Mouse (Mus musculus) kidney, adult 8-10 months (tissue): ENCODE results near the gene Cab39.

ENCODE experiments used
- DNase-seq, 2 experiments: peaks; one replicate each; pipeline ENCODE4 v3.0.0; 2022

The Cab39 gene

DNA sequence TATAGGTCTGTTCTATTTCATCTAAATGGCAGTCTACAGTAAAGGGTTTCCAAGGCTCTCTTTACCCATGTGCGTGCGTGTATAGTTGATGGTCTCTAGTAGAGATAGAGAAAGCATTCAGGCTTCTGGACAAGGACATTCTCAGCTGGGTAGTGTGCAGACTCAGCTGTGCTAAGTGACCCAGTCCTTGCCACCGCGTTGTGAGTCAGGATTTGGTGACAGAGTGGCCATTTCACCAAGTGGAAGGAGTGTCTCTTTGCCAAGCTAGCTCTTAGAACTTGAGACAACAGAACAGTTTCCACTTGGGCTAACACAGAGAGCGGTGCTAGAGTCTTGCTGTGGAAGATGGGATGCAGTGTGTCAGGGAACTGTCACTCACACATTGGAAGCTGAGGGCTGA, 57.6 kb downstream of the Cab39 start:
- no peak for DNase-seq

DNA sequence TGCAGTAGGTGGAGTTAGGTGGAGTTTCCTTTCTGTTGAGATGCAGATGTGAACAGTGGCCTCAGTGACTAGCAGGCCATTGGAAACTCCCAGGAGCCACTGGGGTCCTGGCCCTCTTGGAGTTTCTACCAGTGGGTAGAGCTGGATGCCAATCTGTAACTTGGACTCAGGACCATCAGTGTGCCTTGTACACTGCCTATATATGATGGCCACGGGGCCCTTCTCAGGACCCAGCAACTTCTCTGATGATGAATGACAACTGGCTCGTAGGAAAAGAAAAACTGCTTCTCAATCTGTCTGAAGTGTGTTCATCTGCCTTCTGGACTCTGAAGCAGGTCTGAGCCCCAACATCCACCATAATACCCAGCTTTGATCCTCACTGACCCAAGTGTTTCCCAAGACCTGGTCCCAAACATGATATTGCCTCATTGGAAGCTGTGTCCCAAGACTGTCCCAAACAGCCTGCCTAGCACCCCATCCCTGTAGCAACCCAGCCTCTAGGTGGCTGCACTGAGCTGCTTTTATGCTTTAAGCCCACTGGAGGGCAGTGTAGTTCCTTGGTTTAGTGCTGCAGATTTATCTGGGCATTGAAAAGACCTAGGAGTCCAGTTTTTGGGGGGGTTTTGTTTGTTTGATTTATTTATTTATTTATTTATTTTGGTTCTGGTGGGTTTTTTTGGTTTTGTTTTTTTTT, 59.9 kb downstream of the Cab39 start:
- DNase-seq = peak; percentile 38 to 76

DNA sequence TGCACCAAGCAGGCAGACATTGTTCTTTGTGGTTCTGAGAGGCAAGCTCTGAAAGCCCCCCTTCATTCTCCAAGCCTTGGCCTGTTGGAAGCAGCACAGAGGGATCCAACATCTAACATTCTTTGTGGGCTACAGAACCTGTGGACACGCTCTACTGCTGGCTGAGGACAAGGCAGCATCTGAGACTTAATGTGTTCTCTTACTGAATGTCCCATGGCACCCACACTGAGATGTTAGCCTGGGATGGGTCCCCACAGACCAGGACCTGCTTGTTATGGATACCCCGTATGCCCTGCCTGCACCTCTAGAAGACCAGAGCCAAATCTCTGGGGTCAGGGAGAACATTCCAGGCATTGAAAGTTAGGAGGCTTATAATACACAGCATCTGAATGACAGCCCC, 60.6 kb downstream of the Cab39 start:
- DNase-seq = no peak

DNA sequence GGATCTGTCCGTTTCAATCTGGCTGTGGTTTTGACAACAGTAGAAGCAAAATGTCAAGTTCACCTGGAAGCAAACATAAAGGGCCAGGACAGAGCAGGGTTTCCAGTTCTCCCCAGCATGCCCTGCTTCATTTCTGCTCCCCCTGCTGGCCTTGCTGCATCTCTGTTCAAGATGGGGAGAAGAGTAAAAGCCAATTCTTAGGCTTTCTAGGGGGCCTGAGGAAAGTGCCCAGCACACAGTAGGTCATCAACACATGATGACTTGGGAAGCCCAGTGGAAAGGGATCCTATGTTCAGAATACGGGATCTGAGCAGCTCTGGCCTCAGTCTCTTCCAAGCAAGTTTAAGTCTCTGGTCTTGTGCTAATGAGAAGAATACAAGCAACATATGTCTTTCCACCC, 61.2 kb downstream of the Cab39 start:
- DNase-seq = no peak

DNA sequence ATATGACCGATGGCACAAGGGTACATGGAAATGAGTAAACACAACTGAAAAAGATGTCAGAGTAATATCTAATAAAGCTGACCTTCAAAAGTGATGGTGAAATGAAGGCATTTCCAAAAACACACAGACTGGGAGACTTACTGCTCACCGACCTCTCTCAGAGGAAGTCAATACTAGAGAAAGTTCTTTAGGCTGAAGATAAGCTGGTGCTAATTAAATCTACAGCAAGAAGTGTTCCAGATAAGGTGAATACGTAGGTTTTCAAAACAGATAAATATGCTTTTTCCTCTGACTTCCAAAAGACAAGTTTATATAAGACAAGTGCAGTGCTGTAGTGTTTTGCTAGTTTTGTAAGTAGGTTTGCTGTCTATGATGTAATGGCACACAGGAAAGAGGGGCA, 63.0 kb downstream of the Cab39 start:
- no peak for DNase-seq

DNA sequence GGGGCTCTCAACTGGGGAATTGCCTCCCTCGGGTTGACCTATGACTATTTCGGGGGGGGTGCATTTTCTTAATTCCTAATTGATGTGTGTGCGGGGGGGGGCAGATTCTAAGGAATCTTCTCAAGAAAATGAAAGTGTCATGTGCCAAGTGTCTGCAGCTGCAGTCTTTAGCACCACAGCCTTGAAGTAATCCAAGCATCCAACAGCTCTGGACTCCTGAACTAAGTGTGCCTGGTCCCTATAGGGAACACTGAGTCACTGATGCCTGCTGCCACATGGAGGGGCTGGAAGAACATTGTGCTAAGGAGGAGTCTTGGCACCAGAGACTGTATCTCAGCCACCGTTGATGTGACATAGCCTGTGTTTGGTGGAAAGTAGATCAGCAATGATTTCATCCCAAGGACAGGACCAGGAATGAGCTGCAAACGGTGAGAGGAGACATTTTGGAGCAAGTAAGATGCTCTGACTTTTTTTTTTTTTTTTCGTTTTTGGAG, 64.1 kb downstream of the Cab39 start:
- DNase-seq = no peak

DNA sequence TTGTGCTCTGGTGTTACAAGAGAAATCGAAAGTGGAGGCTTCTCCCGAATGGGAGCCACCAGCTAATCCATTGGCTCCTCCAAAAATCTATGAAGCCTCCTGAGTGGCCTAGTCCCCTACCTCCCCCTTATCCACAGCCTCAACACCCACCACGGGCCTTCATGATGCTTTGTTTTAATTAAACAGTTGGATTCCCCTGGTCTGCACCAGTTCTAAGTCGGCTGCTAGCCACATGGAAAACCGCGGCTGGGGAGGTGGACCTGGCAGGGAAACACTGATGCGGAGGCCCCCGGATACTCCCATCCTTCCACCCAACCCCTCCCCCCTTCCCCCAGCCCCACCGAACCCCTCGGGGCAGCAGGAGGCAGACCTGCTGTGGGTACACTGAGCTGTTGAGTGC, 71.1 kb downstream of the Cab39 start:
- DNase-seq = no peak

DNA sequence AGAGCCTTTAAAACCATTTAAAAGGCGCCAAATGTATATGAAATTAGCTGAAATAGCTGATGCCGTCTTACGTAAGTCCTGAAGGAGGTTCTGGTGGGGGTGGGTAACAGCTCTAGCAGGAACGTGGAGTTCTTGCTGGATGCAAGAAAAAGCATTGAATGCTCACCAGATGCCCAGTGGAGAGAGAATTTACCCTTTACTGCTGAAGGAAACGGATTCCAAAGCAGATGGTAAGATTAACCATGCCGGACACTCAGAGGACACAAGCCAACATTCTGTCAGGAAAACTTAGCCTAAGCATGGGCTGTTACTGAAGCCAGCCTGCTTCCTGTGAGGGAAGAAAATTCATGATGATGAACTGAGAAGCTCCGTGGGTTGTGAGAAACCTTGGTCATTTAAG, 76.8 kb downstream of the Cab39 start:
- DNase-seq = no peak

DNA sequence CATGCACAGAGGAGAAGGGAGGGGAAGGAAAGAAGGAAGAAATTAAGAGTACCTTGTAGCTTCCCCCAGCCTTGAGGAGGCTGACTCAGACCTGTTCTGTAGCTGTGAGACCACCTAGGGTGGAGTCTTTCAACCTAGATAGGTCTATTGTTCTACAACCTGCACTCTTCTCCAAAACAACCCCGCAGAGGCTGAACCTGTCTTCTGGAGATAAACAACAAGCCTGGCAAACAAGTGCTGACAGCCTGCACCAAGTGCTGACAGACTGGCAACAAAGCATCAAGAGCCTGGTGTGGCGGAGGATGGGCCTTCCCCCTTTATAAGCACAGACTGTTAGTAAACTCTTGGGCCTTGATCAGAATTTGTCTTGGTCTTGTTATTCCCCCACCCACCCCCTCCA, 77.3 kb downstream of the Cab39 start:
- DNase-seq = no peak

DNA sequence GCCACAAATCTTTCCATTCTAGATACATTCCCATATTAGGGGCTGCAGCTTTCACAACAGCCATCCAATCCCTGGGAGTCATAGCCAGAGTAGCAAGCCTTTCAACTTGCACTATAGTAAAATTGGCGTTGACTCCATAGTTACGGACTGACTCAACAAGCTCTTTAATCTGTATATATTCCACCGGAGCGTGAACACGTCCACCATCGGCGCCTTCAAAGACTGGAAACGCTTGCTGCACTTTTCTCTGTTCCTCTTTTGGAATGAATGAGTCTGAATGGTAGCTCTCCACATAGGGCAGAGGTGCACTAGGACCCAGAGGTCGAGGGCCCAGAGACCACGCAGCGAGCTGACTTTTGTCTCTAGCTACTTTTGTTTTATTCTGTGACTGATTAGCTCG, 88.8 kb downstream of the Cab39 start:
- no peak for DNase-seq

DNA sequence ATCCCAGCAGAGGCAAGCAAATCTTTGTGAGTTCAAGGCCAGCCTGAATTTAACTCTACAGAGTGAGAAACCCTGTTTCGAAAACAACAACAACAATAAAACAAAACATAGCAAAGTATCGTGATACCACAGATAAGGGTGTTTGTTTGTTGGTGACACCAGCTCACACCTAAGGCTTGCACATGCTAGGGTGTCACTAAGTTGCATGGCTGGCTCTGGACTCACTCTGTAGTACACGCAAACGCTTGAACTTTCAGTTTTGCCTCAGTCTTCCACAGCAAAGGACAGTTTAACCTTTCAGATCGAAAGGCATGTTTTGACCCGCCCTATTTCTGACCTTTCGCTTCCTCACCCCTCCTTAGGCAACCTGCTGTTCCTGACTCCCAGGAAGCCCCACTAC, 94.0 kb downstream of the Cab39 start:
- DNase-seq = no peak

DNA sequence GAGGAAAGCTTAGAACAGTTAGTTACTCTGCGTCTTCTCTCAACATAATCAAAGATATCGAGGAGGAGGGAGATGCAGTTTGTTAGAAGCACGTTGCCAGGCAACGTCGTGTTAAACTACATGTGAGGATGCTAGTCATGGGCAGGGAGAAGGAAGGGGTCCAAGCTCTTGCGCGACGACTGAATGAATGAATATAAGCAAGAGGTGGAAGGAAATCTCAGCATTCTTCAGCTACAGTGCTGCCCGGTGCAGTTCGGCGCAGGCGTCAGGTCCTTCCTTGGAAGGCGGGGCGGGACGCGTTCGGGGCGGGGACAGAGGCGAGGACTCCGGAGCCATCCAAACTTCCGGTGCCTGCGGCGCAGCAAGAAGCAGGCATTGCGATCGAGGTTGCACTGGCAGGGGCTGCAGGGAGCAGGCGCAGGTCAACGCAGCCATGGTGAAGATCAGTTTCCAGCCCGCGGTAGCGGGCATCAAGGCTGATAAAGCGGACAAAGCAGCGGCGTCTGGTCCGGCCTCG, 101.0 kb downstream of the Cab39 start, which contains the start of gene Itm2c:
TSS of gene Itm2c (plus strand) at position 51 of the 517 bp plus-strand sequence.
- peak; percentile 79 to 88 for DNase-seq

DNA sequence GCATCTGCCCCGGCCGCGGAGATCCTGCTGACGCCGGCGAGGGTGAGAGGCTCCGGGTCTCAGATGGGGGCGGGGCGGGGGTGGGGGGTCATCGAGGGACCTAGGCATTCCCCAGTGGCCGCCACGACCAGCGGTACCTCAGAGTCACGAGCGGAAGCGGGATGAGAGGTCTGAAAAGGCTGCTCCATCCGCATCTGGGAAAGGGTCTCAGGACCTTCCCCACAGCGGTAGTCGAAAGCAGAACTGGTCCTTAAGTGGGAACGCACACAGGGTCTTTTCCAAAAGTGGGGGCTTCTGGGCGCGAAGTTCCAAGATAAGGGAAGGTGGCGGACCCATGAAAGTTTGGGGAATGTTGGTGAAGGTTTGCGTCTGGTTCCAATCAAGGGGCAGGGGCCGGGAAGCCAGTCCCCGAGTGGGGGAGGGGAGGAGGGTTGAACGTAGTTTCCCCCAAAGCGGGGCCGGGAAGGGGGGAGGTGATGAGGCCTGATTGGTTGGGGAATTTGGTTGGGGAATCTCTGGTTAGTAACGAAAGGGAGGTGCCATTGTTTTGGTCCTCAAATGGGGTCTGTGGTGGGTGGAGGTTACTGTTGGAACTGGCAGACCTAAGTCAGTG, 101.6 kb downstream of the Cab39 start:
- DNase-seq = peak in 1 of 2 experiments; percentile 13

DNA sequence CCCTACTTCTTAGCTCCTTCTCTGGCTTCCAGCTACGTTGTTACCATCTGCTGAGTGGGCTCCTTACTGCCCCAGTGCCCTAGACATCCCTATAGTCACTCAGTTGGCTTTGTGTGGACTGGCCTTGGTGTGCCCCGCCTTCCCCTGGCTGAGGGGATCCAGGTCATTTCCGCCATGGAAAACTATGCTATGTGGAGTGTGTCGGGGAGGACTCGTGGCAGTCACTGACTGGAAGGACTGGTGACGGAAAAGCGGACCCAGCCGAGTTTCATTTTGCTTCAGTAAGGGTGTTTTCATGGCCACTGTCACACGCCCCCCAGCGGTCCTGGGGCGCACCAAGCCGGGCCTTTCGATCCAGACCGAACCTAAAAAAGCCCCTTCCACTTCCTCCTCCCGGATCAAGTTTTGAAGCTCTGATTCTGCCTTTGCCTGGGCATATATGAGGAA, 102.2 kb downstream of the Cab39 start:
- peak; percentile 45 to 54 for DNase-seq

DNA sequence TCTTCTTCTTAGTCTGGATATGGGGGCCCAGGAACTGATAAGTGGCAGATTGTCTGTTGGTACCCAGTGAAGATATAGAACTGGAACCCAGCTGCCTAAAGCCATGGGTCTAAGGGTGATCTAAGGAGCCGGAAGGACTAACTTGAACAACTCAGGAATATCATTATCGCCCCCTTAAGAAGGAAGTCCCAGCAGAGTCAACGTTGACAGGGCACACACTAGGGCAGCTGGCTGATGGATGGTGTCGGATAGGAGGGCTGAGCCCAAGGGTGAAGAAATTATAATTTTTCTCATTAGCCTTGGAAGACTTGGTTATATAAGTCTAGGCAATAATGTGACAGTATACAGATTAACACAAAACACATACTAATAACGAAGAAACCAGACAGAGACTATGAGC, 102.9 kb downstream of the Cab39 start:
- no peak for DNase-seq

DNA sequence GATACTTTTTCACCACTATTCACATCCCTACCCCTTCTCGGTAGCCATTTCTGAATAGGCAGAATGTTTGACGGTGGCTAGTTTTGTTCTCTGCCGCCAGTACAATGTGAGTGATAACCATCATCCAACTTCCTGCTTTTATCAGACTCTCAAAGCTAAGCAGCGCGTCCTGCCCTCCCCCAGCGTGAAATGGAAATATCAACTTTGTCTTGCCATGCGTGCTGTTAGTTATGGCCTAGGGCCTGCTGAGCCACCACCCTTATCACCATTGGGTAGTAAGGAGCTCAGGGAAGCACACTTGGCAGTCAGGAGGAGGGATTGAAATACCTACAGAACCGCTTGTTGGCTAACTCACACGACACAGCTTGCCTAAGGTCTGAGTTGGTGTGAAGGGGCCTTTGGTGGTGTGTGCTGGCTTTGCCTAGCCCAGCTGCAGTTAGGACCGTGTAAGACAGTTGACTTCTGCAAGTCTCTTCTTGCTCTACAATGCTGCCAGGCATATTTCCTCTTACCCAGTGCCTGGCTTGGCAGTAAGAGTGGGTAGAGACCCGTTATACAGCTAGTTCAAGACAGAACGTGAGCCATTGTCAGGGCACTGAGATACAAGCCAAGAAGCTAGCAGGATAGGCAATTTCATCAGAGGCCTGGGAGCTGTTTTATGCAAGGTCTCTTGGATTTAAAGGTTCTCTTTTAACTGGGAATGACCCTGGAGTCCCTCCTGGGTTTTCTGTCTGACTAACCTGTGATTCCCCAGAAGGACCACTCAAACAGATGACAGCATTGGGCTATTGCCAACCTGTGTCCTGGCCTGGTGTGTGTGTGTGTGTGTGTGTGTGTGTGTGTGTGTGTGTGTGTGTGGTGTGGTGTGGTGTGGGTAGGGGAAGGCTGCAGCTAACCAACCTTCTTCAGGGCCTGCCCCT, 103.8 kb downstream of the Cab39 start:
- DNase-seq = no peak

DNA sequence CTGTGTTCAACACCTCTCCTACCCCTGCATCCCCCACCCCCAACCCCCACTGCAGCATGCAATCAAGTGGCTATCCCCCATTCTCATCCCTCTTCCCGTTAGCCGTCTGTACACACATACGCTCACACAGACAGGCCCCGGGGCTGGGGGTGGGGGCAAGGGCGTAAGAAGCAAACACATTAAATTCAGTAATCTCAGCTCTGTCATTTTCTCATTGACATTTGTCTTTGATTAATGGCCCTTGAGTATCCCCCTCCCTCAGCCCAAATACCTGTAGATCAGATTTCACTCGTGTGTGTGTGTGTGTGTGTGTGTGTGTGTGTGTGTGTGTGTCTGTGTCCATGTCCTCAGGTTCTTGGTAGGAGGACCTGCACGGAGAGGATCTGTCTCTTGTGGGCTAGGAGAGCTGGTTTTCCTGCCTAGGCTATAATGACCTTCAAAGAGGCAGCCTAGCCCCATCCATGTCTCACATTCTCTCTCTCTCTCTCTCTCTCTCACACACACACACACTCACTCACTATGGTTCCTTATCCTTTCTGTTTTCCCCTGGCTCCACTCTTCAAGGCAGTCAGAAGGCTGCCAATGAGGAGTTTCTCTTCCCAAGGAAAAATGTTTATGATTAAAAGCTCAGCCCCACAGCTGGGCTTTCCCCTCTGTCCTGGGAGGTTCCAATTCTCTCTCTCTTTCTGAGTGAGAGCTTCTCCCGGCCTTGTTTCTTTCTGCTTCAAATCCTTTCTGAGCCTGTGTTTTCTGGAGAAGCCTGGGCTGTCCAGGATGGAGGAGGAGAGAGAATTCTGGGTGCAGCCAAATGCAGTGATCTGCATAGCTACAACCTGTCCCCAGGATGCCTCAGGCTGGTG, 104.9 kb downstream of the Cab39 start:
- no peak for DNase-seq

DNA sequence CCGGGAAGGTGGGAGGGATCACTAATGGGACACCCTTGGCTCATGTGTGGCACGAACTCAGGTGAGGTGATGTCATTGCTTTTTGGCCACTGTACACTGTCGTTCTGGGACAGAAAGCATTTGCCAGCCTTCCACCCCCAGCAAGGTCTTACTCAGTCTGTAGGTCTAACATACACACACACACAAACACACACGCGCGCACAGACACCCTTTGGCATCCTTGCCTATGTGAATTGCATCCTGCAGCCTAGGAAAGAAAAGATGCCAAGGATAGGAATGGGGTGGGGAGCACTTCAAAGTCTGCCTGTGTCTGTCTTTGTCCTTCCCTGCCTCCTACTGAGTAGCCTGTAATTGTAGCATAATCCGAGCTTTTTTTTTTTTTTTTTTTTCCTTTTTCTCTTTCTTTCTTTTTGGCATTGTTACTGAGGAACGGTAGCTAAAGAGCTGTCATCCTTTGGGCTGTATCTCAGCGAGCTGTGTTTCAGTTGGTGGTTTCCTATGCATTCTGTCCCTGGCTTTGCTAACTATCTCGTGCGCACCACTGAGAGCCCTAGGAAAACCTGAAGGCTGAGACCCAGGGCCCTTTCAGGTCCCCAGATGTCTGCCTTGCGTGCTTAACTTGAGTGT, 105.6 kb downstream of the Cab39 start:
- no peak for DNase-seq

DNA sequence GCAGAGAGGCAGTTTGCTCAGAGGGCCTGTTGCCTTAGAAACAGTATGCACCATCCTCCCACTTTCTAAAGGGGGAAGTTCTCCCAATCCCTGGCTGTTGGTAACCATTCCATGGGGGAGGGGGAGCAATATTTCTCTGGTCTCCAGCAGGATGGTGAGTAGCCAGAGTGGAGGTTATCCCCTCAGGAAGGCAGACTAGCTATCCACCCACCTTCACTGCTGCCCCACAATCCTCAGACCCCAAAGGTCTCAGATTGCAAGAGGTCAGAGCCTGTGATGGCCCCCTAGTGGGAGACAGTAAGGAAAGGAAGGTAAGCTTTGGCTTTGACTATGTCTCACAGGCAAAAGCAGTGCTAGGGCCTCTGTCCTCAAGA, 106.1 kb downstream of the Cab39 start:
- no peak for DNase-seq

DNA sequence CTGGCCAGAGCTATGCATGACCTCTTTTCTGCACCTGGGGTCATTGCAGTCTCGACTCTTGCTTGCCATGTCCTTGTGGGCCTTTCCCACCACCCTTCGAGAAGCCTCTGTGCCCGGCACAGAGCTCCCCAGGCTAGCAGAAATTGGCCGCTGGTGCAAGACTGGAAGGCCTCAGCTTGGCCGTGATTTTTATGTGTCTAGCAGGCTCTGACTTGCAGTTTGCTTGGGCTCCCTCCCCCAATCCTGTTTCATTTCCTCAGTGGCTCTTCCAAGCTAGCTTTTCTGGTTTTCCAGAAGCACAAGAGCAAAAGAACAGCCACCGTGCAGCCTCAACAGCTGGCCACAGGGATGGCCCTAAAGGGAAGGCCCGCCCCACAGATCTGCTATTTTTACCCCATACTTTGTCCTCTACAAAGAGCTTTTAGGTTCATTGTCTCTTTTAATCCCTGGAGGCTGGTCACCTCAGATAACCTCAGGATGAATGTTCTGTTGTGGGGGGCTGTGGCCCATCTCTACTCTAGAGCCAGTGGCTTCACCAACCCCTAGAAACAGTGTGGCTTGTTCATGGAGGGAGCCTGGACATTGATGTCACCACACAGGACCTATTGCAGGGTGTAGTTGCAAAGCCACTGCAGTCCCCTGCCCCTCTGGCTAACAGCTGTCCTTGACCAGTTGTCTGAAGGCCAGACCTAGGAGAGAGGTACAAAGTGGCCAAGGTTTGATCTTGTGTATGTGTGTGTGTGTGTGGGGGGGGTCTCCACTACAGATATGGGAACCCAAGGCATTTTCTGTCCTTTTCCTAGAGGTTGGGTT, 107.5 kb downstream of the Cab39 start:
- DNase-seq = no peak
